Mouse (Mus musculus) kidney, adult 9 months (tissue): Measurements from ENCODE around the gene Ccdc69.

Experiments
- DNase-seq: peaks from one replicate; pipeline ENCODE4 v3.0.0; 2022

The Ccdc69 gene

DNA sequence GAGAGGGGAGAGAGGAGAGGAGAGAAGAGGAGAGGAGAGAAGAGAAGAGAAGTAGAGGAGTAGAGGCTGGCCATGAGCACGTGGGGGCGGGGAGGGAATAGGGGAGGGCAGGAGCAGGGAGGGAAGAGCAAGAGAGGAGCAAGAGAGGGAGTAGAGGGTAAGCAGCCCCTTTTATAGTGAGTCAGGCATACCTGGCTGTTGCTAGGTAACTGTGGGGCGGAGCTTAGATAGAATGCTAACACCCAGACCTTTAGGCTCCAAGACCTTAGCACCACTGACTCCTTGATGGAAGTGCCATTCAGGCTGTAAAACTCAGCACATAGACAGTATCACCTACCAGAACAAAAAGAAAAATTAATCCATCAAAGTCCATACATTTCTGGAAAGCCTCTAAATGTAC, 41.3 kb downstream of the Ccdc69 start:
- no peak for DNase-seq

- peak; percentile 73 for DNase-seq
These were observed 44.8 kb downstream of the Ccdc69 start, which contains the start of gene Anxa6 for GRCm38 (mm10) chr11:55033040-55033660. TSS of gene Anxa6 (minus strand) at chr11:55033445.

DNA sequence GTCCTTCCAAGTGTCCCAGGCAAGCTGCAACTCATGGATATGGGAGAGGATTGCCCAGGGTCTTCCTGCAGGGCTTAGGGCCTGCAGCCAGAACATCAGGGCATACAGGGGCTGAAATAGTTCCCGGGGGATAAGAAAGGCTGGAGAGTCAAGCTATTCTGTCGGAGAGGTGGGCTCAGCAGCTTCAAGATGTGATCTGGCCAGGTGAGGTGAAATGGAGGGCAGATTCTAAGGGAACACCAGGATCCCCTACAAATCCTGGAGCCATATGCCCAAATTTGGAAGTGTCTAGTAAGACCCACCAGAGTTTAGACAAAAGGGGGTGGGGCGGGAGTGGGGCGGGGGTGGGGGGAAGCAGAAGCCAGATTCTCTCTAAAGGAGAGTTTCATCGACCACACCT, 45.6 kb downstream of the Ccdc69 start:
- DNase-seq = no peak

GRCm38 (mm10) chr11:55031991-55032280, 46.0 kb downstream of the Ccdc69 start:
- no peak for DNase-seq

GRCm38 (mm10) chr11:55031211-55031990, 46.5 kb downstream of the Ccdc69 start:
- no peak for DNase-seq

DNA sequence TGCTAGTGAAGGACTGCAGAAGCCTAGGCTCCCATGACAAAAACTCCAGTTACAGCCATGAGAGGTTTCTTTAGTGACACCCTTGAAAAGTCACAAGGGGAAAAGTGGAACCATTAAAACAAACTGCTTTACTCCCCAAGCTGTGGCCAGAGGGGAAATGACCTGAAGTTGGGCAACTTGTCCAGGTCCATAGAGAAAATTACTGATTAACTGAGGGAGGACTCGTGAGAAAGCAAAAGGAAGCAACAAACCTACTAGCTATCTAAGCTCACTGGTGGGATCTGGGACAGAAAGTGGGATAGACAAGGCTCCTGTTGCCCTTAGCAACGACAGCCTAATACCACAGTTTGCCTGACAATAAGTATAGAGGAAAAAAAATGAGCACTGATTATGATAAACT, 49.4 kb downstream of the Ccdc69 start:
- peak; percentile 70 for DNase-seq

DNA sequence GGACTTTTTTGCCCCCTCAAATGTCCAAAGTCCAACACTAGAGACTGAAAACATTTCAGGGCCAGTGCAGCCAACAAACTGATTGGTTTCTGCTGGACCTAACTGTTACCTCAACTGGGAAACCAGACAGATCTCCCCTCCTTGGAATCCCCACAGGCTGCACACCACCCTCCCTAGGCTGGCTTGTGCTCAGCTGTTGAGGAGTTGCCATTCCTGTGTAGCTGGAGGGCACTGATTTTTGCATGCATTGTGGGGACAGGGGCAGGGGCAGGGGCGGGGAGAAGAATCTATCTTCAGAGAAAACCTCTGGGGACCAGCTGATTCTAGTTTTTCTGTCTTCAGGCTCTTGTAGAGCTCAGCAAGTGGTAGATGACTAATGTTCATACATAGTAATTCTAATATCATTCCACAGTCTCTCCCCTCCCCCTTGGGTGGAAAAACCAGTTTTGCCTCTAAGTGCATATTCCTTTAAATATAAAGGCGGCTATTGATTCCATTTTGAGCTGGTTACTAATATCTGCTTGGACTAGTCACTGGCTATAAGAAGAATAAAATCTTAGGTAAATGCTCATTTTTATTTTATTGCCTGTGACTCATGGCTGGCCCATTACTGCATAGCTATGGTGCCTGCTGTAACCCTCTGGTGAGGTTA, 50.6 kb downstream of the Ccdc69 start:
- peak; percentile 52 for DNase-seq

- no peak for DNase-seq
These were observed 52.0 kb downstream of the Ccdc69 start for GRCm38 (mm10) chr11:55025896-55026295.

DNA sequence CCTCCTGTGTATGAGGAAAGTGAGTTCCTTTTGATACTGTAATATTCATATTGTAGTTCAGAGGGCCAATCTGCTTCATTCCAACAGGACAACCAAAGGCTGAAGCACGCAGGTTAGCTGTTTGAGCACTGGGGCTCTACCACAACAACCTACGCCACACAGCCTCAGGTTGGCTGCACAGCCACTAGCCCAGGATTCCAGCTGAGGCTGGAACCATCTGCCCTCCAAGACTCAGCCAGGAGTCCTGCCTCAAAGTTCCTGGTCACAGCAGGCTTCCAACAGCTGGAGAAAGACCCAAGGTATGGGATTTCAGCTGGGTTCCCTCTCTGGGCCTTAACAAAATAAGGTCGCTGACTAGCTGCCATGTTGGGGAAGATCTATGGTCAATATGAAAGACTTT, 54.3 kb downstream of the Ccdc69 start:
- DNase-seq = no peak

- DNase-seq = peak; percentile 76
These were observed 54.8 kb downstream of the Ccdc69 start for GRCm38 (mm10) chr11:55023049-55023564.

- no peak for DNase-seq
These were observed 55.4 kb downstream of the Ccdc69 start for GRCm38 (mm10) chr11:55022508-55022907.

GRCm38 (mm10) chr11:55021859-55022258, 56.1 kb downstream of the Ccdc69 start:
- no peak for DNase-seq

DNA sequence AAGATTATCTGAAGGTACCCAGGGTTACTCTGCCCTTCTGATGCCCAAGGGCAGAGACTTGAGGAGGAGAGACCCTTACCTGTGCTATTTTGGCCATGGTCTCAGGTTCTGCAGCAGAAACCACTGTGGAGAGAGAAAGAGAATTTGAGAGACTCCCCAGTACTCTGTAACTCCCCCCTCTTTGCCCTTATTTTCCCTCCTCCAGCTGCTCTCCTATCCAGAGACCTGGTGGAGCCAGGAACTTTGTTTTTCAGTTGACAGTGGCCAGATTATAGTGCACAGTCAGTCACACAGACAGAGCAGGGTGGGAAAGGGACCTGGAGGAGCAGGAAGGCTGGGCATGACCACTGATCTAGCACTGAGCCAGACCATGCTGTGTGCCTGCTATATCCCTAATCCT, 56.5 kb downstream of the Ccdc69 start:
- no peak for DNase-seq

GRCm38 (mm10) chr11:55019711-55020110, 58.2 kb downstream of the Ccdc69 start:
- DNase-seq = no peak

GRCm38 (mm10) chr11:55018034-55018433, 59.9 kb downstream of the Ccdc69 start:
- no peak for DNase-seq

- no peak for DNase-seq
These were observed 60.7 kb downstream of the Ccdc69 start for GRCm38 (mm10) chr11:55017201-55017600.

- DNase-seq = no peak
These were observed 61.2 kb downstream of the Ccdc69 start for GRCm38 (mm10) chr11:55016758-55017157.

GRCm38 (mm10) chr11:55015831-55016241, 62.1 kb downstream of the Ccdc69 start:
- no peak for DNase-seq

DNA sequence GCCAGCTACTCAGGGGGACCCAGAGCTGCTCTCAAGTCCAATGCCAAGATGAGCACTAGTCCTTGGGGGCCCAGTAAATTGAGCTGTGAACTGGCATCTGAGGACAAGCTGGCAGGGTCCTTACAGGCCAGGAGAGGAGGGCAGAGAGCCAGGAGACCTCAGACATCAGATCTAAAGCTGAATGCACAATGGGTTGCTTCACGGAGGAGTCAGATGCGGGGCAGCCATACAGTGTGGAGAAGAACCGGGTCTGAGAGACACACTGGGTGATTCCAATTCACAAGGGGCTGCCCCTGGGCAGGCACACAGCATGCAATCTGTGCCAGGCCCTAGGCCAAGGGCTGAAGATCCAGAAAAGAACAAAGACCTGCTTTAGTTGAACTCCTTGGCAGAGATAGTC, 62.7 kb downstream of the Ccdc69 start:
- DNase-seq = no peak

- no peak for DNase-seq
These were observed 64.1 kb downstream of the Ccdc69 start for GRCm38 (mm10) chr11:55013802-55014201.

GRCm38 (mm10) chr11:55012551-55013521, 65.1 kb downstream of the Ccdc69 start:
- no peak for DNase-seq

DNA sequence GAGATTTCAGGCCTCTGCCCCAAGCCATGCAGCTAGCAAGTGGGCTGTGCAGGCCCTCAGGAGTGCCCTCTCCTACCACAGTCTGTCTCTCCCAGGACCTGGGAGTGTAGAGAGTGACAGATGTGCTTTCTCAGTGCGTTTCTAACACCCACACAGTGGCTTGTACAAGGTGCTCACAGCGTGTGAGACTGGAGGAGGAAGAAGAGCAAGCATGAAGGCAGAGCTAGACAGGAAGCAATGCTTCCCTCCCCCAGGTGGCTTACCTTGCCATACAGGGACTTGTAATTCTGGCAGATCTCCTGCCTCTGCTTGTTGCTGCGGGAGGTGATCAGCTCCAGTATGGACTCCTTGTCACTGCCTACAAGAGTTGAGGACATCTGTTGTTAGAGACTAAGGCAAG, 66.5 kb downstream of the Ccdc69 start:
- no peak for DNase-seq

DNA sequence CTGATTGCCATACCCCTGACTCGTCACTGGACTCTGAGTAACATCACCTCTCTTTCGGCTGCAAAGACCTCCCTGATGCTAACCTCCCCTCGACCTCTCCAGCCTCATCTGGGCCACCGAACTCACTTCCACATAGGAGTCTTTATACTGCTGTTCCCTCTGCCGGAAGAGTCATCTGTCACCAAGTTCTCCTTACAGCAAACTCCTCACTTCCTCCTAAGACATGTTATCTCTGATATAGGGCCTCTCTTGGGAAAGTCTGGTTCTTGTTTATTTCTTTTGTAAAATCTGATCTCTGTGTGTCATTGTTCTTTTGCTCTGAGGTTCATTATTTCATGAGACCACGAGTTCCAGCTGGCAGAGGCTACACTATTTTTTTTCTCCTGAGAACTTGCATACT, 69.7 kb downstream of the Ccdc69 start:
- DNase-seq = no peak
